Mouse (Mus musculus) limb, embryonic 14.5 days (tissue): ENCODE results near the gene Dnajb14. TPM values are rescaled to one million over a fixed set of nuclear protein-coding genes. Genes with fewer than 3 reads are reported as not detected.
"Not testable (repeated sequence)": the region's sequence is repeated elsewhere in the genome, so short reads cannot be mapped to it uniquely, and the experiment has no call there.

ENCODE experiments used
- ATAC-seq: fragments of 200-750 bp; cut with Nextera tagmentation; 2 replicates; pipeline ENCODE4 v1.8.0; 2017; ENCODE audit warnings: low read depth, moderate number of reproducible peaks, moderate TSS enrichment; ENCODE audit not compliant: low FRiP score
- DNase-seq: peaks from one replicate; pipeline ENCODE4 v3.0.0-alpha.2; 2015; ENCODE audit warnings: low spot score
- H3K27ac ChIP-seq: fragments of 300-500 bp; sonication (generic); replicated peaks from 2 replicates; pipeline ENCODE4 v1.5.1; 2014; ENCODE audit warnings: low read depth, mild to moderate bottlenecking, low read length, moderate library complexity, mixed read lengths
- H3K27me3 ChIP-seq: fragments of 300-500 bp; sonication (generic); 2 replicates; pipeline ENCODE4 v1.6.1; 2014; ENCODE audit warnings: low read length, mixed read lengths; ENCODE audit not compliant: control insufficient read depth, insufficient read depth
- H3K36me3 ChIP-seq: fragments of 300-500 bp; sonication (generic); 2 replicates; pipeline ENCODE4 v1.6.1; 2014; ENCODE audit warnings: mild to moderate bottlenecking, low read length, moderate library complexity, mixed read lengths; ENCODE audit not compliant: control insufficient read depth, insufficient read depth
- H3K4me1 ChIP-seq: fragments of 300-500 bp; sonication (generic); 2 replicates; pipeline ENCODE4 v1.6.1; 2014; ENCODE audit warnings: antibody characterized with exemption, low read length, mixed read lengths; ENCODE audit not compliant: control insufficient read depth, insufficient read depth
- H3K4me2 ChIP-seq: fragments of 300-500 bp; sonication (generic); replicated peaks from 2 replicates; pipeline ENCODE4 v1.6.1; 2014; ENCODE audit warnings: low read depth, mild to moderate bottlenecking, low read length, moderate library complexity; ENCODE audit not compliant: severe bottlenecking
- H3K4me3 ChIP-seq: fragments of 300-500 bp; sonication (generic); replicated peaks from 2 replicates; pipeline ENCODE4 v1.5.1; 2014; ENCODE audit warnings: low read length
- H3K9ac ChIP-seq: fragments of 300-500 bp; sonication (generic); 2 replicates; pipeline ENCODE4 v1.6.1; 2014; ENCODE audit warnings: mild to moderate bottlenecking, low read depth, low read length, moderate library complexity; ENCODE audit not compliant: severe bottlenecking
- H3K9me3 ChIP-seq: fragments of 300-500 bp; sonication (generic); 2 replicates; pipeline ENCODE4 v1.6.1; 2016; ENCODE audit warnings: low read length; ENCODE audit not compliant: control insufficient read depth
- POLR2A ChIP-seq: fragments of 200-500 bp; IDR thresholded peaks from 2 replicates; pipeline ENCODE4 v1.8.0; 2012; ENCODE audit warnings: inconsistent platforms, mild to moderate bottlenecking, moderate library complexity, borderline replicate concordance; ENCODE audit not compliant: insufficient read depth, insufficient read length; ENCODE audit errors: extremely low read depth
- WGBS: fragments of 180-500 bp; shearing (Covaris S2); extraction: QIAGEN DNeasy Blood & Tissue Kit; methylation state at CpG from one replicate; pipeline ENCODE4 v1.1.7; 2014; 5-methylcytosine and 5-hydroxymethylcytosine counted together
- polyA plus RNA-seq, 2 experiments: library from polyadenylated mRNA; depleted of rRNA in 1 of 2; stranded (reverse) in 1 of 2; unstranded in 1 of 2; fragments of >200 nt; fragmentation: Nextera tagmentation in 1 of 2; extraction: Ambion mirVana in 1 of 2; gene quantifications; 2 replicates each; pipeline versions ENCODE4 v1.2.1 to v1.2.3; 2012 to 2014

Gene Dnajb14
- polyA plus RNA-seq, 2 experiments: 7.4 to 11.9 TPM

- WGBS: 71% methylated on average over 4 of the region's 4 CpGs
- TF ChIP-seq POLR2A: no peak
- DNase-seq: no peak
These were observed 92.0 kb downstream of the Dnajb14 start for GRCm38 (mm10) chr3:137959456-137959855.

GRCm38 (mm10) chr3:137961736-137962385, 94.4 kb downstream of the Dnajb14 start:
- H3K27me3 ChIP-seq: no peaks in the 10 kb centered on the region
- H3K4me1 ChIP-seq: no peaks in the 10 kb centered on the region
- H3K36me3 ChIP-seq: no peaks in the 10 kb centered on the region
- no peaks in the 10 kb centered on the region for H3K9me3 ChIP-seq
- DNase-seq: no peak
- no peak overlapping the region for H3K4me3 ChIP-seq
- no peak for ATAC-seq
- TF ChIP-seq POLR2A: no peak
- no peak overlapping the region for H3K4me2 ChIP-seq
- 61% methylated on average over 8 of the region's 8 CpGs for WGBS
- H3K9ac ChIP-seq: no peak overlapping the region
- H3K27ac ChIP-seq: no peak overlapping the region

More at GRCm38 (mm10) chr3:137959456-137959855, 92.0 kb downstream of the Dnajb14 start:
- H3K27me3 ChIP-seq: no peaks in the 10 kb centered on the region
- H3K36me3 ChIP-seq: no peaks in the 10 kb centered on the region
- no peak overlapping the region for H3K9ac ChIP-seq
- ATAC-seq: no peak
- H3K9me3 ChIP-seq: no peaks in the 10 kb centered on the region
- no peak overlapping the region for H3K27ac ChIP-seq
- H3K4me2 ChIP-seq: no peak overlapping the region
- H3K4me1 ChIP-seq: peaks cover 8% of the 10 kb centered on the region
- H3K4me3 ChIP-seq: no peak overlapping the region

- WGBS: 71% methylated on average over 8 of the region's 8 CpGs
- Histone ChIP-seq H3K36me3 (no peaks in the 10 kb centered on the region), H3K4me1 (no peaks in the 10 kb centered on the region), H3K27me3 (no peaks in the 10 kb centered on the region), H3K9me3 (no peaks in the 10 kb centered on the region), H3K4me3 (no peak overlapping the region), H3K4me2 (no peak overlapping the region), H3K27ac (no peak overlapping the region), H3K9ac (no peak overlapping the region)
- no peak for DNase-seq
- TF ChIP-seq POLR2A: no peak
- ATAC-seq: no peak
These were observed 96.0 kb downstream of the Dnajb14 start for GRCm38 (mm10) chr3:137963508-137963907.

GRCm38 (mm10) chr3:137964014-137964413, 96.5 kb downstream of the Dnajb14 start:
- H3K36me3 ChIP-seq, H3K27me3 ChIP-seq, H3K4me1 ChIP-seq, ATAC-seq, H3K4me3 ChIP-seq, DNase-seq, H3K27ac ChIP-seq, H3K9ac ChIP-seq, H3K9me3 ChIP-seq, H3K4me2 ChIP-seq: not testable (repeated sequence)
- 63% methylated on average over 1 of the region's 1 CpGs for WGBS

Other genes starting within 250 kb of the Dnajb14 start
- 9.2 and 10.9 TPM in 2 replicates for gene Ddit4l, start 246.1 kb upstream of the Dnajb14 start, polyA plus RNA-seq (2012; rRNA removed)
- 20.4 and 21.0 TPM in 2 replicates for gene Ddit4l, start 246.1 kb upstream of the Dnajb14 start, polyA plus RNA-seq (2014; fragmentation: Nextera tagmentation; extraction: Ambion mirVana)
- gene Gm21962, start 196.2 kb upstream of the Dnajb14 start, polyA plus RNA-seq (2012; rRNA removed): not detected in 2 replicates
- gene Gm21962, start 196.2 kb upstream of the Dnajb14 start, polyA plus RNA-seq (2014; fragmentation: Nextera tagmentation; extraction: Ambion mirVana): not detected in 2 replicates
- 896 and 1,069 TPM in 2 replicates for gene H2afz, start 3.2 kb upstream of the Dnajb14 start, polyA plus RNA-seq (2012; rRNA removed)
- gene H2afz, start 3.2 kb upstream of the Dnajb14 start, polyA plus RNA-seq (2014; fragmentation: Nextera tagmentation; extraction: Ambion mirVana): 1,399 and 1,426 TPM in 2 replicates
- 75.5 and 77.4 TPM in 2 replicates for gene Lamtor3, start 50.8 kb downstream of the Dnajb14 start, polyA plus RNA-seq (2012; rRNA removed)
- 109 and 112 TPM in 2 replicates for gene Lamtor3, start 50.8 kb downstream of the Dnajb14 start, polyA plus RNA-seq (2014; fragmentation: Nextera tagmentation; extraction: Ambion mirVana)
- gene Dapp1, start 113.9 kb downstream of the Dnajb14 start, polyA plus RNA-seq (2012; rRNA removed): 4.5 and 5.4 TPM in 2 replicates
- gene Dapp1, start 113.9 kb downstream of the Dnajb14 start, polyA plus RNA-seq (2014; fragmentation: Nextera tagmentation; extraction: Ambion mirVana): 6.0 and 6.7 TPM in 2 replicates
- 3.2 TPM in 2 replicates for gene 1110002E22Rik, start 197.4 kb downstream of the Dnajb14 start, polyA plus RNA-seq (2012; rRNA removed)
- gene 1110002E22Rik, start 197.4 kb downstream of the Dnajb14 start, polyA plus RNA-seq (2014; fragmentation: Nextera tagmentation; extraction: Ambion mirVana): 2.8 and 4.0 TPM in 2 replicates
- gene Gm5105, start 199.7 kb downstream of the Dnajb14 start, polyA plus RNA-seq (2012; rRNA removed): 0.20 and 0.21 TPM in 2 replicates
- gene Gm5105, start 199.7 kb downstream of the Dnajb14 start, polyA plus RNA-seq (2014; fragmentation: Nextera tagmentation; extraction: Ambion mirVana): 0.15 and 0.19 TPM in 2 replicates